Comparison of ENCODE assay signal across 25 mouse cellular contexts in the genomic region with DNA sequence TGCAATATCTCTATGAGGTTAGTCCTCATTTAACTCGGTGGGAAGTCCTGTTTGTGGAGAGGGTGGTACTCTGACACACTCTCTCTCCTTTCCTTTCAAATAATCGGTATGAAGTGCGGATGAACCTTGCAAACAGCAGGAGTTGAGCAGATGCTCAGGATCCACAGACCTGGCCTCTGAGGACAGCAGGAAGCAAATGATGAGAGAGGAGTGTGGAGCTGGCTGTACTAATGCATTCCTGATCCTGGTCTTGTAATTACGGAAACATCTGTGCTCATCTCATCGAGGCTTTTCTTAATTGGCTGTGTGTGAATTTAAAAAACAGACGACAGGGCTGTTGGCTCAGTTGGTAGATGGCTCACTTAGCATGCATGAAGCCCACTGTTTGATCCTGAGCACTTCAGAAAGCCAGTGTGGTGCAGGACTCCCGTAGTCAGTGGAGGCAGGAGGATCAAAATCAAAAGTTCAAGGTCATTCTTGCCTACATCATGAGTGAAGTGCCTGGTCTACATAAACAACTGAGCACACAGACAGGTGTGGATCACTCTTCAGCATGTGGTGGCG.
A peak's percentile ranks its signal among the peaks of the same experiment; 100 is the strongest.
DNase-seq lines count a peak whose midpoint lies in the region; ATAC-seq lines count a peak whose summit lies in the region.
"Had no signal": no experiment of that assay in that cellular context is flagged by ENCODE, and none has a peak within 500 bp of the region (broad histone marks: within the 10 kb centered on the region; RNA-seq: fewer than 3 reads in every experiment).

No protein-coding gene starts in this region.

- no peak overlapping the region for H3K9ac ChIP-seq in hindbrain, embryonic 13.5 days
- no peak overlapping the region for H3K9ac ChIP-seq in hindbrain, embryonic 12.5 days
- no peak overlapping the region for H3K9ac ChIP-seq in neural tube, embryonic 14.5 days (replicated peaks; ENCODE audit: low read depth, low read length)
- no peak overlapping the region for H3K9ac ChIP-seq in midbrain, embryonic 13.5 days (replicated peaks)
- H3K9ac ChIP-seq: embryonic facial prominence, embryonic 12.5 days; kidney, embryonic 15.5 days; limb, embryonic 12.5 days; lung, embryonic 15.5 days; midbrain, embryonic 12.5 days had no signal

- H3K27ac ChIP-seq in hindbrain, embryonic 13.5 days: no peak overlapping the region
- no peak overlapping the region for H3K27ac ChIP-seq in hindbrain, embryonic 12.5 days
- no peak overlapping the region for H3K27ac ChIP-seq in neural tube, embryonic 14.5 days (ENCODE audit: low read depth, low read length)
- H3K27ac ChIP-seq in midbrain, embryonic 13.5 days: no peak overlapping the region
- H3K27ac ChIP-seq: embryonic facial prominence, embryonic 12.5 days; kidney, embryonic 15.5 days; lung, embryonic 15.5 days; midbrain, embryonic 12.5 days; stomach, postnatal 0 days had no signal

- H3K27me3 ChIP-seq in hindbrain, embryonic 13.5 days: no peaks in the 10 kb centered on the region
- no peaks in the 10 kb centered on the region for H3K27me3 ChIP-seq in hindbrain, embryonic 12.5 days
- no peaks in the 10 kb centered on the region for H3K27me3 ChIP-seq in neural tube, embryonic 14.5 days (ENCODE audit: control insufficient read depth, insufficient read depth, low read length)
- no peaks in the 10 kb centered on the region for H3K27me3 ChIP-seq in midbrain, embryonic 13.5 days
- H3K27me3 ChIP-seq: embryonic facial prominence, embryonic 12.5 days; kidney, embryonic 15.5 days; limb, embryonic 12.5 days; lung, embryonic 15.5 days; midbrain, embryonic 12.5 days had no signal

- no peaks in the 10 kb centered on the region for H3K36me3 ChIP-seq in hindbrain, embryonic 13.5 days
- H3K36me3 ChIP-seq in hindbrain, embryonic 12.5 days: no peaks in the 10 kb centered on the region
- H3K36me3 ChIP-seq in neural tube, embryonic 14.5 days (ENCODE audit: control insufficient read depth, insufficient read depth, low read length): no peaks in the 10 kb centered on the region
- H3K36me3 ChIP-seq in midbrain, embryonic 13.5 days: no peaks in the 10 kb centered on the region
- H3K36me3 ChIP-seq: embryonic facial prominence, embryonic 12.5 days; kidney, embryonic 15.5 days; limb, embryonic 12.5 days; lung, embryonic 15.5 days; midbrain, embryonic 12.5 days had no signal

- H3K4me2 ChIP-seq in hindbrain, embryonic 13.5 days: no peak overlapping the region
- H3K4me2 ChIP-seq in hindbrain, embryonic 12.5 days (replicated peaks): no peak overlapping the region
- no peak overlapping the region for H3K4me2 ChIP-seq in neural tube, embryonic 14.5 days (ENCODE audit: low read depth, low read length)
- no peak overlapping the region for H3K4me2 ChIP-seq in midbrain, embryonic 13.5 days (replicated peaks)
- H3K4me2 ChIP-seq: embryonic facial prominence, embryonic 12.5 days; kidney, embryonic 15.5 days; limb, embryonic 12.5 days; liver, embryonic 11.5 days; lung, embryonic 15.5 days; midbrain, embryonic 12.5 days had no signal

- DNase-seq in neural tube, embryonic 10.5 days (ENCODE audit: extremely low spot score, low spot score): no peak
- peak; percentile 4 for DNase-seq in telencephalon, adult 2 months (ENCODE audit: low read depth, low spot score)
- DNase-seq in cerebellum, postnatal 4 days (ENCODE audit: low spot score in 2 of 2): no peak
- DNase-seq: cerebellum, adult 2 months; cerebellum, postnatal 14 days; gastrocnemius, postnatal 10 days; heart, postnatal 14 days; kidney, postnatal 25 days; right cerebral cortex, postnatal 4 days; thymus, adult 2 months; thymus, postnatal 36 days had no signal

- WGBS in hindbrain, embryonic 13.5 days: 71% methylated on average over 8 of the region's 8 CpGs
- WGBS in hindbrain, embryonic 12.5 days: 70% methylated on average over 8 of the region's 8 CpGs
- 66% methylated on average over 8 of the region's 8 CpGs for WGBS in neural tube, embryonic 14.5 days
- 73% methylated on average over 8 of the region's 8 CpGs for WGBS in midbrain, embryonic 13.5 days

- no peaks in the 10 kb centered on the region for H3K9me3 ChIP-seq in hindbrain, embryonic 13.5 days
- no peaks in the 10 kb centered on the region for H3K9me3 ChIP-seq in hindbrain, embryonic 12.5 days (replicated peaks)
- H3K9me3 ChIP-seq in neural tube, embryonic 14.5 days (ENCODE audit: control insufficient read depth, low read length): no peaks in the 10 kb centered on the region
- H3K9me3 ChIP-seq in midbrain, embryonic 13.5 days: no peaks in the 10 kb centered on the region
- H3K9me3 ChIP-seq: embryonic facial prominence, embryonic 12.5 days; kidney, embryonic 15.5 days; limb, embryonic 12.5 days; lung, embryonic 15.5 days; midbrain, embryonic 12.5 days had no signal

- H3K4me1 ChIP-seq in hindbrain, embryonic 13.5 days (replicated peaks): peaks cover 7% of the 10 kb centered on the region
- no peaks in the 10 kb centered on the region for H3K4me1 ChIP-seq in hindbrain, embryonic 12.5 days
- no peaks in the 10 kb centered on the region for H3K4me1 ChIP-seq in neural tube, embryonic 14.5 days (ENCODE audit: control insufficient read depth, insufficient read depth, low read length)
- H3K4me1 ChIP-seq in midbrain, embryonic 13.5 days (replicated peaks): peaks cover 8% of the 10 kb centered on the region; the same call in 1 of the 2 replicates
- H3K4me1 ChIP-seq: embryonic facial prominence, embryonic 12.5 days; kidney, embryonic 15.5 days; lung, embryonic 15.5 days; midbrain, embryonic 12.5 days had no signal

- ATAC-seq in hindbrain, embryonic 13.5 days (ENCODE audit: low FRiP score): peak; percentile 75
- ATAC-seq in hindbrain, embryonic 12.5 days (ENCODE audit: low FRiP score): no peak
- ATAC-seq in neural tube, embryonic 14.5 days (ENCODE audit: low read depth): peak; percentile 70; the same call in 1 of the 2 replicates
- ATAC-seq in midbrain, embryonic 13.5 days: peak; percentile 45; the same call in 1 of the 2 replicates
- ATAC-seq: intestine, postnatal 0 days had no signal

- no peak overlapping the region for H3K4me3 ChIP-seq in hindbrain, embryonic 13.5 days
- H3K4me3 ChIP-seq in hindbrain, embryonic 12.5 days: no peak overlapping the region
- no peak overlapping the region for H3K4me3 ChIP-seq in neural tube, embryonic 14.5 days (ENCODE audit: low read depth, low read length)
- no peak overlapping the region for H3K4me3 ChIP-seq in midbrain, embryonic 13.5 days (replicated peaks)
- H3K4me3 ChIP-seq: embryonic facial prominence, embryonic 12.5 days; erythroblast, embryonic 14.5 days; kidney, embryonic 15.5 days; limb, embryonic 12.5 days; lung, embryonic 15.5 days; midbrain, embryonic 12.5 days; myocyte had no signal
